Mouse (Mus musculus) megakaryocyte, embryonic 14.5 days (primary cell): ENCODE measurements at regions not wholly inside any gene's neighbourhood (a gene's known extent, or its start where the extent isn't known, plus 50 kb on each side); places are given as distances from the start of the nearest gene placed in this dataset.

ENCODE experiments used
- FLI1 ChIP-seq: IDR thresholded peaks from 2 replicates; pipeline ENCODE4 v1.6.1; 2012; ENCODE audit warnings: low read length, inconsistent platforms, mixed read lengths
- GATA1 ChIP-seq: IDR thresholded peaks from 3 replicates; pipeline ENCODE4 v1.6.1; 2012; ENCODE audit warnings: mixed read lengths, low read length, inconsistent platforms, borderline replicate concordance

- TF ChIP-seq GATA1, result no peak
- no peak for TF ChIP-seq FLI1
These were observed 75.3 kb upstream of the Cwc22 start for GRCm38 (mm10) chr2:78021356-78021900.
